Comparison of ENCODE assay signal across 8 mouse cellular contexts in genomic region chr15:63360402-63360801, GRCm38 (mm10).
DNase-seq lines count a peak whose midpoint lies in the region; ATAC-seq lines count a peak whose summit lies in the region.

No protein-coding gene starts in this region.

- intact Hi-C loops in left cerebral cortex, postnatal 25 days (cut with DNase I) = no loop called here

- ATAC-seq in erythroblast, adult 5-6 weeks (replicated peaks; ENCODE audit: low FRiP score, poor library complexity, severe bottlenecking) = no peak

- peak; percentile 55 to 56 for DNase-seq in cerebellum, postnatal 10 days
- DNase-seq in cerebellum, adult 9-11 months = no peak
- DNase-seq in urinary bladder, postnatal 14 days (ENCODE audit: low spot score) = peak; percentile 14
- no peak for DNase-seq in urinary bladder, postnatal 10 days (ENCODE audit: low spot score)
- DNase-seq in left cerebral cortex, postnatal 25 days (ENCODE audit: low spot score in 2 of 2) = peak; percentile 15 to 60
- no peak for DNase-seq in thymus, postnatal 25 days
- no peak for DNase-seq in retina, embryonic 14.5 days (ENCODE audit: low spot score)

Comparison
In these comparisons a context has a peak if more than half of its experiments do, and no peak if none do; other contexts are left out.
1. DNase-seq: peak in cerebellum, postnatal 10 days (2 of 2), urinary bladder, postnatal 14 days (single experiment) and left cerebral cortex, postnatal 25 days (2 of 2); none in cerebellum, adult 9-11 months (single experiment), urinary bladder, postnatal 10 days (single experiment), thymus, postnatal 25 days (single experiment) and retina, embryonic 14.5 days (single experiment).